Mouse (Mus musculus): ENCODE results near the gene Stat4. TPM values are rescaled to one million over a fixed set of nuclear protein-coding genes. Genes with fewer than 3 reads are reported as not detected.
A peak's percentile ranks its signal among the peaks of the same experiment; 100 is the strongest.

Gene Stat4
- 0.18 and 0.43 TPM in 2 replicates for polyA plus RNA-seq (2015; fragmentation: Nextera tagmentation; extraction: Ambion mirVana)

DNA sequence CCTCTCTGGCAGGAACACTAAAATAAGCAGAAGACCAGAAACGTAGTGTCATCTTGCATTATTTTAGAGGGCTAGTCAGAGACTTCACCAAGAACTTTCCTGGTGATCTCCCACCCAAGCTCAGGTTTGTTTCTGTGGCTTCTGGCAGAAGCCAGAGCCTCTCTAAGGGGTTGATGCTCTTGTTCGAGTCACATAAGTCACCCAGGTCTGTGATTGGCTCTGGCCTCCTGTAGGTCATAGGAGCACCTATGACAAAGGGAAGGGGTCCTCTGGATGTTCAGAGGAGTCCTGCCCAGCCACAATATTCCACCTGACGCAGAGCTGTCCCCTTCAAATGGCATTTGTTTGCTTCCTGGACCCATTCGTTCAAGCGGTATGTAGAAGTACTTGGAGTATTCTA lies at the start of gene Stat4:
Gene Stat4 (plus strand): TSS at position 301 of the 400 bp plus-strand sequence.
- Histone ChIP-seq H3K9ac (no peak within 1 kb of the TSS), H3K4me1 (no peaks in the 10 kb centered on the region), H3K9me3 (no peaks in the 10 kb centered on the region), H3K4me2 (no peak within 1 kb of the TSS), H3K36me3 (replicated peaks) (no peaks in the 10 kb centered on the region), H3K27me3 (replicated peaks) (no peaks in the 10 kb centered on the region), H3K27ac (no peak within 1 kb of the TSS), H3K4me3 (no peak within 1 kb of the TSS)
- WGBS, result 86% methylated on average over 5 of the region's 5 CpGs
- ATAC-seq (replicated peaks), result no peak

DNA sequence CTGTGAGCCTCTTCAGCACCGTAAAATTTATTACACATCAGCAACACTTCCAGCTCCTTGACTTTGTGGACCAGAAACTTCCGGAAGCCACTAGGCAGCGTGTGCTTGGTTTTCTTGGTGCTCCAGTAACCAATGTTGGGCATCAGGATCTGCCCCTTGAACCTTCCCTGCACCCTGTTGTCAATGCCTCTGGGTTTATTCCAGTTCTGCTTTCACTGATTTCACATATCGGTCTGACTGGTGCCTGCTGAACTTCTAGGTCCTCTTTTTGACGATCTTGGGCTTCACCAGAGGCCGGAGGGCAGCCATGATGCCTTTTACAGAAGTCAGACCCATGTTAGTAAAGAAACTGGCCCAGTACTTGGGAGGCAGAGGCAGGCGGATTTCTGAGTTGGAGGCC lies 48.6 kb upstream of the Stat4 start:
- Histone ChIP-seq H3K36me3 (replicated peaks) (no peaks in the 10 kb centered on the region), H3K9ac (no peak overlapping the region), H3K4me1 (no peaks in the 10 kb centered on the region), H3K4me3 (no peak overlapping the region), H3K9me3 (no peaks in the 10 kb centered on the region), H3K27me3 (replicated peaks) (no peaks in the 10 kb centered on the region), H3K4me2 (no peak overlapping the region), H3K27ac (no peak overlapping the region)
- no peak for ATAC-seq (replicated peaks)
- 91% methylated on average over 7 of the region's 7 CpGs for WGBS

DNA sequence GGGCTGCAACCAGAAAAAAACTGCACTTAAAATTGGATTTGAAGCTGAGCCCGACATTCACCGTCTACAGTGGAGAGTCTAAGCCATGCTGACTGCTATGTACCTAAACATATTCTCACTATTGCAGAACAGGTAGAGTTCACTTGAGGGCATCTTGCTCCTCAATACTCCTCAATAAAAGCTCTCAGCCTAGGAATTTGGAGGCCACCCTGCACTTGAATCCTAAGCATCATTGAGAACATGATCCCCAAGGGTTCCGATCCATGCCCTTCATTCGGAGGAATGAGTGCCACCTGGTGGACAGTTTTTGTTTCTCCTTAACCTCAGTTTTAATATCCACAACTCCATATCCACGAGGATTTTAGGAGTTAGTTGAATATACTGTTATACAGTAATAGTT lies 42.2 kb upstream of the Stat4 start:
- no peak overlapping the region for H3K4me3 ChIP-seq
- no peak overlapping the region for H3K27ac ChIP-seq
- H3K4me1 ChIP-seq, result no peaks in the 10 kb centered on the region
- 45% methylated on average over 5 of the region's 5 CpGs for WGBS
- H3K4me2 ChIP-seq, result no peak overlapping the region
- H3K36me3 ChIP-seq (replicated peaks), result no peaks in the 10 kb centered on the region
- H3K9me3 ChIP-seq, result no peaks in the 10 kb centered on the region
- H3K9ac ChIP-seq, result no peak overlapping the region
- ATAC-seq (replicated peaks), result no peak
- H3K27me3 ChIP-seq (replicated peaks), result no peaks in the 10 kb centered on the region

GRCm38 (mm10) chr1:51947116-51947515 lies 39.8 kb upstream of the Stat4 start:
- Histone ChIP-seq H3K27me3 (replicated peaks) (no peaks in the 10 kb centered on the region), H3K27ac (no peak overlapping the region), H3K36me3 (replicated peaks) (no peaks in the 10 kb centered on the region), H3K4me2 (no peak overlapping the region), H3K9ac (no peak overlapping the region), H3K4me1 (no peaks in the 10 kb centered on the region), H3K9me3 (no peaks in the 10 kb centered on the region), H3K4me3 (no peak overlapping the region)
- ATAC-seq (replicated peaks), result no peak
- 89% methylated on average over 4 of the region's 4 CpGs for WGBS

- Histone ChIP-seq H3K9ac (no peak overlapping the region), H3K4me1 (no peaks in the 10 kb centered on the region), H3K4me2 (no peak overlapping the region), H3K27me3 (replicated peaks) (no peaks in the 10 kb centered on the region), H3K4me3 (no peak overlapping the region), H3K36me3 (replicated peaks) (no peaks in the 10 kb centered on the region), H3K9me3 (no peaks in the 10 kb centered on the region), H3K27ac (no peak overlapping the region)
- ATAC-seq (replicated peaks), result no peak
- 91% methylated on average over 2 of the region's 2 CpGs for WGBS
Measured at GRCm38 (mm10) chr1:51964647-51965046, 22.3 kb upstream of the Stat4 start.

- H3K9ac ChIP-seq, result no peak overlapping the region
- H3K9me3 ChIP-seq, result no peaks in the 10 kb centered on the region
- no peak overlapping the region for H3K4me2 ChIP-seq
- WGBS, result 6% methylated on average over 1 of the region's 1 CpGs
- no peaks in the 10 kb centered on the region for H3K27me3 ChIP-seq (replicated peaks)
- no peak overlapping the region for H3K4me3 ChIP-seq
- 0 out of 2 replicates have a peak, but pooled peaks have one; percentile 42 for ATAC-seq (replicated peaks)
- no peak overlapping the region for H3K27ac ChIP-seq
- H3K4me1 ChIP-seq, result no peaks in the 10 kb centered on the region
- H3K36me3 ChIP-seq (replicated peaks), result no peaks in the 10 kb centered on the region
Measured at GRCm38 (mm10) chr1:51968994-51969393, 18.0 kb upstream of the Stat4 start.

DNA sequence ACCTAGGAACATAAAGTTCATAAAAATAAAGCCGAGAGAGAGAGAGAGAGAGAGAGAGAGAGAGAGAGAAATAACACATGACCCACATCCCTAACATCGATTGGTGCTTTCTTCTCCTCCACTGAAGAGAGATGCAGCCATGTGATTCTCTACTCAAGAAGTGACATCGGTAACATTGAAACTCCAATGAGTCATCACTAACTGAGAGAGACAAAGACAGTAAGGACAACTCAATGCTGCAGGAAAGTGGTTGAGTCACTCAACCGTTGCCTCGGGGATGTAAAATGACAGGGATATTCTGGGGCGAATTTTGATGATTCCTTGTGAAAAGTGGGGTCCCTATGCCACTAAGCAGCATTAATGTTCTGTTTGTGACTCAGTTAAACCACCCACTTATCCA lies 16.8 kb upstream of the Stat4 start:
- H3K27me3 ChIP-seq (replicated peaks), result no peaks in the 10 kb centered on the region
- 87% methylated on average over 6 of the region's 6 CpGs for WGBS
- ATAC-seq (replicated peaks), result no peak

DNA sequence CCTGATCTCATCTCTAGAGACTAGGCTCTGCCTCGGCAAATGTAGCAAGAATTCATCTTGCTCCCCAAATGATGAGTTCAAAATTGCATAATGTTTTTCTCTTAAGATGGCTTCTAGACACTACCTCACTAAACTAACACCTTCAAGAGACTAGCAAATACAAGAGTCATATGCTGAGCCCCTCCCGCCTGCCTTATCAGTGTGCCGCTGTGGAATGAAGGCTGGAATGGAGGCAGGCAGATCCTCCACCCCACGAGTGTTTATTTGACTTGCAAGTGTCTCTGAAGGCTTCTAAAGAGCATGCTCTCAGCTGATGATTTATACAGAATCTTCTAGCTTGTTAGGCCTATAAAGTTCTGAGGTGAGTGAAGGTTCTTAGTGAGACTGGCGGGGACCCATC lies 11.4 kb upstream of the Stat4 start:
- Histone ChIP-seq H3K4me1 (no peaks in the 10 kb centered on the region), H3K27me3 (replicated peaks) (no peaks in the 10 kb centered on the region), H3K9me3 (no peaks in the 10 kb centered on the region), H3K4me3 (no peak overlapping the region), H3K4me2 (no peak overlapping the region), H3K9ac (no peak overlapping the region), H3K27ac (no peak overlapping the region), H3K36me3 (replicated peaks) (no peaks in the 10 kb centered on the region)
- 89% methylated on average over 5 of the region's 5 CpGs for WGBS
- ATAC-seq (replicated peaks), result no peak

More for the DNA sequence above, 16.8 kb upstream of the Stat4 start:
- H3K9ac ChIP-seq, result no peak overlapping the region
- no peaks in the 10 kb centered on the region for H3K36me3 ChIP-seq (replicated peaks)
- no peak overlapping the region for H3K27ac ChIP-seq
- no peak overlapping the region for H3K4me2 ChIP-seq
- H3K4me3 ChIP-seq, result no peak overlapping the region
- H3K4me1 ChIP-seq, result no peaks in the 10 kb centered on the region
- no peaks in the 10 kb centered on the region for H3K9me3 ChIP-seq

- no peaks in the 10 kb centered on the region for H3K9me3 ChIP-seq
- H3K4me1 ChIP-seq, result no peaks in the 10 kb centered on the region
- H3K9ac ChIP-seq, result no peak overlapping the region
- no peak for ATAC-seq (replicated peaks)
- H3K27me3 ChIP-seq (replicated peaks), result no peaks in the 10 kb centered on the region
- 87% methylated on average over 5 of the region's 5 CpGs for whole genome bisulfite sequencing
- H3K4me3 ChIP-seq, result no peak overlapping the region
- no peak overlapping the region for H3K4me2 ChIP-seq
- H3K27ac ChIP-seq, result no peak overlapping the region
- no peaks in the 10 kb centered on the region for H3K36me3 ChIP-seq (replicated peaks)
Measured at GRCm38 (mm10) chr1:51979048-51979447, 7.9 kb upstream of the Stat4 start.

GRCm38 (mm10) chr1:51991983-51992609 lies 5.1 kb downstream of the Stat4 start:
- H3K4me2 ChIP-seq, result no peak overlapping the region
- peaks cover 3% of the 10 kb centered on the region for H3K4me1 ChIP-seq
- no peak for ATAC-seq (replicated peaks)
- WGBS, result 79% methylated on average over 8 of the region's 8 CpGs
- no peaks in the 10 kb centered on the region for H3K9me3 ChIP-seq
- H3K36me3 ChIP-seq (replicated peaks), result no peaks in the 10 kb centered on the region
- no peak overlapping the region for H3K27ac ChIP-seq
- H3K27me3 ChIP-seq (replicated peaks), result no peaks in the 10 kb centered on the region
- no peak overlapping the region for H3K4me3 ChIP-seq
- no peak overlapping the region for H3K9ac ChIP-seq

- no peak for ATAC-seq (replicated peaks)
- H3K36me3 ChIP-seq (replicated peaks), result no peaks in the 10 kb centered on the region
- no peak overlapping the region for H3K9ac ChIP-seq
- WGBS, result 84% methylated on average over 3 of the region's 3 CpGs
- H3K4me3 ChIP-seq, result no peak overlapping the region
- H3K4me2 ChIP-seq, result no peak overlapping the region
- H3K27ac ChIP-seq, result no peak overlapping the region
- H3K27me3 ChIP-seq (replicated peaks), result no peaks in the 10 kb centered on the region
- H3K4me1 ChIP-seq, result peaks cover 3% of the 10 kb centered on the region
- no peaks in the 10 kb centered on the region for H3K9me3 ChIP-seq
Measured at GRCm38 (mm10) chr1:51996056-51996455, 9.1 kb downstream of the Stat4 start.

GRCm38 (mm10) chr1:51996751-51997659 lies 10.1 kb downstream of the Stat4 start:
- no peak overlapping the region for H3K4me3 ChIP-seq
- no peak overlapping the region for H3K27ac ChIP-seq
- no peaks in the 10 kb centered on the region for H3K36me3 ChIP-seq (replicated peaks)
- ATAC-seq (replicated peaks), result peak; percentile 48; the same call in 1 of the 2 replicates
- no peak overlapping the region for H3K9ac ChIP-seq
- H3K4me2 ChIP-seq, result no peak overlapping the region
- no peaks in the 10 kb centered on the region for H3K27me3 ChIP-seq (replicated peaks)
- H3K4me1 ChIP-seq, result peaks cover 3% of the 10 kb centered on the region
- H3K9me3 ChIP-seq, result no peaks in the 10 kb centered on the region
- WGBS, result 46% methylated on average over 11 of the region's 11 CpGs
